ENCODE assay signal across 8 mouse cellular contexts in the genomic region with DNA sequence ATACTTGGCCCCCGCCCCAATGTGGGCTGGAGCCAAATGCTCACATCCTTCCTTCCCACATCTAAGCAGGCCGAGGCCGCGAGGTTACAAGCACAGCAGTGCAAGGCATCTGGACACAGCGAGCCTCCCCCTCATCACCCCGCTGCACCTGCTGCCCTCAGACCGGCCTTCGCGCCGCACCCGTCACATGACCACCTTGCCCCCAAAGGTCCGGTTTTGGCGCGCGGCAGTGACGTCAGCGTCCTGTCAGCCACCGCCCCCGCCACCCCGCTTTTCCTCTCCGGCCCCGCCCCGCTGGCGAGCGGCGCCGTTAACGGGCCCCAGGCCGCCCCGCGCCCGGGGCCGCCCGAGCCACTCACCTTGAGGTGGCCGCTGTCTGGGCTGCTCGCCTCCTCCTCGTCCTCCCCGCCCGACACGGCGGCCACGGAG. TPM values are rescaled to one million over a fixed set of nuclear protein-coding genes. Genes with fewer than 3 reads are reported as not detected.
DNase-seq lines count a peak whose midpoint lies in the region; ATAC-seq lines count a peak whose summit lies in the region.

No protein-coding gene starts in this region.

- peak overlapping the region; percentile 76 for H3K9ac ChIP-seq in hindbrain, embryonic 16.5 days (ENCODE audit: low read depth, low read length)

- under 1% methylated on average over 33 of the region's 42 CpGs for WGBS in hindbrain, embryonic 16.5 days

- H3K4me2 ChIP-seq in hindbrain, embryonic 16.5 days (ENCODE audit: low read length) = peak overlapping the region; percentile 89

- H3K4me3 ChIP-seq in hindbrain, embryonic 16.5 days (ENCODE audit: low read length) = peak overlapping the region; percentile 86

- H3K27ac ChIP-seq in hindbrain, embryonic 16.5 days (ENCODE audit: low read depth, low read length) = peak overlapping the region; percentile 40

- peak; percentile 37 for ATAC-seq in hindbrain, embryonic 16.5 days
- ATAC-seq in megakaryocyte progenitor cell, adult 5-6 weeks (replicated peaks; ENCODE audit: poor library complexity) = peak; percentile 53

- peaks cover 10% of the 10 kb centered on the region for H3K4me1 ChIP-seq in hindbrain, embryonic 16.5 days (ENCODE audit: control insufficient read depth, insufficient read depth, low read depth, low read length)

- DNase-seq in T-cell, adult 2 months (ENCODE audit: low spot score) = peak; percentile 58
- DNase-seq in cerebellum, postnatal 25 days = peak; percentile 90 to 94
- peak; percentile 86 for DNase-seq in gastrocnemius, adult 18-20 months (ENCODE audit: low spot score)
- DNase-seq in left cerebral cortex, postnatal 10 days (ENCODE audit: extremely low spot score in 1 of 2, low spot score in 2 of 2) = peak; percentile 60 to 95
- DNase-seq in right cerebral cortex, postnatal 10 days (ENCODE audit: low spot score in 2 of 2) = peak; percentile 89
- DNase-seq in urinary bladder, postnatal 25 days (ENCODE audit: low spot score) = peak; percentile 82

- no peaks in the 10 kb centered on the region for H3K9me3 ChIP-seq in hindbrain, embryonic 16.5 days (ENCODE audit: control insufficient read depth, low read length)

- no peaks in the 10 kb centered on the region; the same call in 1 of the 2 replicates for H3K27me3 ChIP-seq in hindbrain, embryonic 16.5 days (replicated peaks; ENCODE audit: control insufficient read depth, insufficient read depth, low read length)

- no peaks in the 10 kb centered on the region for H3K36me3 ChIP-seq in hindbrain, embryonic 16.5 days (ENCODE audit: control insufficient read depth, insufficient read depth, low read length)

- intact Hi-C loops in left cerebral cortex, postnatal 10 days (cut with DNase I) = no loop called here

RNA-seq across cellular contexts. Expression of gene Zfp367, which starts 0.7 kb away (rescaled TPM):
- total RNA-seq in gastrocnemius, adult 18-20 months (2021) = 10 to 100 TPM; 33.2 to 34.5 TPM
- polyA plus RNA-seq in hindbrain, embryonic 16.5 days (2015; fragmentation: Nextera tagmentation; extraction: Ambion mirVana) = 6.2 and 7.3 TPM in 2 replicates
- 10 to 100 TPM in 1 of 2 experiments, 1 to 10 TPM in 1; 9.9 to 10.1 TPM for total RNA-seq in left cerebral cortex, postnatal 10 days (2021)
- 42.8 and 49.3 TPM in 2 replicates for total RNA-seq in megakaryocyte progenitor cell, adult 5-6 weeks (2015)
- 41.9 and 52.3 TPM in 2 replicates for total RNA-seq in megakaryocyte progenitor cell, adult 5-6 weeks (2017)

RNA-seq across cellular contexts. Expression of gene Habp4, which starts 9.4 kb away (rescaled TPM):
- 10 to 100 TPM; 25.1 to 28.4 TPM for total RNA-seq in gastrocnemius, adult 18-20 months (2021)
- 52.8 and 53.4 TPM in 2 replicates for polyA plus RNA-seq in hindbrain, embryonic 16.5 days (2015; fragmentation: Nextera tagmentation; extraction: Ambion mirVana)
- 100 to 1,000 TPM; 119 to 127 TPM for total RNA-seq in left cerebral cortex, postnatal 10 days (2021)
- total RNA-seq in megakaryocyte progenitor cell, adult 5-6 weeks (2015) = 3.4 and 3.9 TPM in 2 replicates
- total RNA-seq in megakaryocyte progenitor cell, adult 5-6 weeks (2017) = 2.4 TPM in 2 replicates

RNA-seq across cellular contexts. Expression of gene Slc35d2, which starts 23.1 kb away (rescaled TPM):
- total RNA-seq in gastrocnemius, adult 18-20 months (2021) = under 1 TPM; 0.50 to 0.66 TPM
- polyA plus RNA-seq in hindbrain, embryonic 16.5 days (2015; fragmentation: Nextera tagmentation; extraction: Ambion mirVana) = 1.1 and 2.1 TPM in 2 replicates
- total RNA-seq in left cerebral cortex, postnatal 10 days (2021) = under 1 TPM; 0.81 to 0.91 TPM
- total RNA-seq in megakaryocyte progenitor cell, adult 5-6 weeks (2015) = 3.5 and 5.4 TPM in 2 replicates
- total RNA-seq in megakaryocyte progenitor cell, adult 5-6 weeks (2017) = 4.3 and 5.4 TPM in 2 replicates

Comparison
In these comparisons a context has a peak if more than half of its experiments do, and no peak if none do; other contexts are left out.
1. Peak in every context shown above with its lines: DNase-seq, ATAC-seq, H3K4me3 ChIP-seq and H3K27ac ChIP-seq.
2. RNA of gene Habp4, which starts 9.4 kb away (total RNA-seq): 119 to 127 TPM in left cerebral cortex, postnatal 10 days and 25.1 to 28.4 TPM in gastrocnemius, adult 18-20 months; 2.4 to 3.9 TPM in megakaryocyte progenitor cell, adult 5-6 weeks; every median in the first group is over 4 times any median in the second.